Mouse (Mus musculus) adrenal gland (tissue): ENCODE results near the gene Fgf6.

Experiments
- intact Hi-C: fragments of 180-260 bp; cut with DNase I; formaldehyde crosslinking; loops from one replicate; pipeline ENCODE4 v1.15.1; 2025
- long read RNA-seq, 2 experiments: library from polyadenylated mRNA; unstranded; transcript quantifications; one replicate each; pipeline ENCODE4 v2.0.0; 2020; ENCODE audit warnings: borderline replicate concordance in 1 of 2; ENCODE audit not compliant: insufficient replicate concordance in 1 of 2

The Fgf6 gene
- long read RNA-seq, experiment 1, result 0 reads
- long read RNA-seq, experiment 2, result 0 reads

DNA sequence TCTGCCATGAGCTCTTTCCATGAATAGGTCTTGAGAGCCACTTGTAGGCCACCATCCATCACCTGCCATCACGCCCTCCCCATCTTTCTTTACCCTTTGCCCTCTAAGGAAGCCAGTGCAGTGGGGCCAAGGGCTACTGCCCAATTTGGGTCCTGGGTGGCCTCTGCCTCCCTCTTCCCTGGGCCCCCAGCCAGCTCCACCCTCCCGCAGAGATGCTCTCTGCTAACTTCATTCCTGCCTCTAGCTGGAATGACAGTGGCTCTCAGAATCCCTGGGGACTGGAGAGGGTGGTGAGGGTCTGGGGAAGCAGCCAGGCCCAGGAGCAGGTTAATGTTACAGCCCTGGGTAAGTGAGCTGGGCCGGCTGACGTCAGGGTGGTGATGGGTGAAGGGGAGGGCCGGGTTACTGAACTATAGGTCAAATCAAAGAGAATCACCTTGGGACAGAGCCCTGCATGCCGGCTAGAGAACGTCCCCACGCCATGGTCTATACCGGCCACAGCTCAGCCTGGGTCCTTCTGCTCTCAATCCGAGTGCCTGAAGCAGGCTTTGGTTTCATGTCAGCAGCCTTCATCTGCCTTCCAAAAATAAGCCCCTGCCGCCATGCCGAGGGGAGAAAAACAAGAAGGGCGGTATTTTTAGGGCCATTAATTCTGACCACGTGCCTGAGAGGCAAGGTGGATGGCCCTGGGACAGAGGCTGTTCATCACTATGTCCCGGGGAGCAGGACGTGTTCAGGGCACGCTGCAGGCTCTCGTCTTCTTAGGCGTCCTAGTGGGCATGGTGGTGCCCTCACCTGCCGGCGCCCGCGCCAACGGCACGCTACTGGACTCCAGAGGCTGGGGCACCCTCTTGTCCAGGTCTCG is at the start of gene Fgf6:
TSS of gene Fgf6 (plus strand) at position 681 of the 865 bp plus-strand sequence.
- intact Hi-C loops, result no loop called here

GRCm38 (mm10) chr6:126966241-126967026 is 49.0 kb upstream of the Fgf6 start:
- intact Hi-C loops, result no loop called here

GRCm38 (mm10) chr6:126981539-126982234 is 33.7 kb upstream of the Fgf6 start:
- intact Hi-C loops, result no loop called here

- intact Hi-C loops, result no loop called here
These were observed 21.7 kb upstream of the Fgf6 start for GRCm38 (mm10) chr6:126993676-126994075.

DNA sequence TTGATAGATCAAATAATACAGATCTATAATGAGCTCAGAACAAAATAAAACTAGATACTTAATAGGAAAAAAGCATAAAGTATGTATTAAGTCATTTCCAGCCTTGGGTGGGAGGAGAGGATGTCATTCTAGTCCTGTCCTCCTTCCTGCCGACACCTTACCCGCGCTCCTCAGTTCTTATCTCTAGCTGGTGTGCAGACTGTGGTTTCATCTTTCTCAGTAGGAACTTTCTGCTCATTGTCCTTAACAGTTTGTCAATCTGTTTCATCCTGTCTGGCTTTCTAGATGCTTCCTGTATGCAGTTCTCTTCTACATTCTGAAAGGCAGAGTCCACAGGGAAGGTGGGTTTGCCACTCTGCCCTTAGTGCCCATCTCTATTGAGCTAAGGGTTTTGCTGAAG is 19.9 kb upstream of the Fgf6 start:
- intact Hi-C loops, result no loop called here

- intact Hi-C loops, result no loop called here
These were observed 19.0 kb upstream of the Fgf6 start for GRCm38 (mm10) chr6:126996399-126996798.

GRCm38 (mm10) chr6:127005646-127006045 is 9.7 kb upstream of the Fgf6 start:
- intact Hi-C loops, result no loop called here

- intact Hi-C loops, result no loop called here
These were observed 8.8 kb upstream of the Fgf6 start for GRCm38 (mm10) chr6:127006551-127006950.

- intact Hi-C loops, result no loop called here
These were observed 5.4 kb upstream of the Fgf6 start for GRCm38 (mm10) chr6:127010021-127010420.

- intact Hi-C loops, result no loop called here
These were observed 3.3 kb upstream of the Fgf6 start for GRCm38 (mm10) chr6:127011947-127012535.

DNA sequence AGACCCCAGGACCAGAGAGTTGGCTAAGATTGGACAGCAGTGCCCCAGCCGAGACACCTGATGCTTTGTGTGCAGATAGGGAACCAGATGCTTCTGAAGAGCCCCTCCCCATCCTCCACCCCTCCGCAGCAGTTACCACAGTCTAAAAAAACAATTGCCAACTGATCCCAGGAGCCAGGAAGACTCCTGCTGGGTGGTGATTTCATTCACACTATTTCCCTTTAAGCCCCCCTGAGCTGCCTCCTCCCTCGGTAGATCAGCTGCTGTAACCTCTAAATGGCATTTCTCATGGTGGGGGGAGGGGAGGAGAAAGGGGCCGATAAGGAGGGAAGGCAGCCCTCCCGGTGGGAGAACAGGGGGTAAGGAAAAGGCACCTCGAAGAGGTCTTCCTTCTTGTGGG is 3.9 kb downstream of the Fgf6 start:
- intact Hi-C loops, result no loop called here

GRCm38 (mm10) chr6:127020431-127020830 is 5.0 kb downstream of the Fgf6 start:
- intact Hi-C loops, result no loop called here

DNA sequence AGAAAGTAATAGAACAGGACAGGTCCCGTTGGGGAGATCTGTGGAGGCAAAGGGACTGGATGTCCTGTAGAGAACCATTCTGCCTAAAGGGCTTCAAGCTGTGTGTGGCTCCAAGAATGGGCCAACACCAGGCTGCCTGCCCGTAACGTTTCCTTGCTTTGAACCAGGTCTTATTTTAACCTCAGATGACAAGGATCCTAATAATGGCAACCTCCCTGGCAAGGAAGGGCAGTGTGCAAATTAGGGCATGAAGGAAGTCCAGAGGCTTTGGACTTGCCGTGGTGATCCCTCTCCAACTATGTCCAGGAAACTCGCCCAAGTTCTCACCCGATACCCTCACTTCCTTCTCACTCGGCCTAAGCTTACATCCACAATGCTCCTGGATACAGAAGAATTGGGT is 9.4 kb downstream of the Fgf6 start:
- intact Hi-C loops, result no loop called here

- intact Hi-C loops, result no loop called here
These were observed 19.4 kb downstream of the Fgf6 start for GRCm38 (mm10) chr6:127034760-127035159.

GRCm38 (mm10) chr6:127044909-127045308 is 29.5 kb downstream of the Fgf6 start:
- intact Hi-C loops, result no loop called here

GRCm38 (mm10) chr6:127050847-127051246 is 35.5 kb downstream of the Fgf6 start:
- intact Hi-C loops, result no loop called here

DNA sequence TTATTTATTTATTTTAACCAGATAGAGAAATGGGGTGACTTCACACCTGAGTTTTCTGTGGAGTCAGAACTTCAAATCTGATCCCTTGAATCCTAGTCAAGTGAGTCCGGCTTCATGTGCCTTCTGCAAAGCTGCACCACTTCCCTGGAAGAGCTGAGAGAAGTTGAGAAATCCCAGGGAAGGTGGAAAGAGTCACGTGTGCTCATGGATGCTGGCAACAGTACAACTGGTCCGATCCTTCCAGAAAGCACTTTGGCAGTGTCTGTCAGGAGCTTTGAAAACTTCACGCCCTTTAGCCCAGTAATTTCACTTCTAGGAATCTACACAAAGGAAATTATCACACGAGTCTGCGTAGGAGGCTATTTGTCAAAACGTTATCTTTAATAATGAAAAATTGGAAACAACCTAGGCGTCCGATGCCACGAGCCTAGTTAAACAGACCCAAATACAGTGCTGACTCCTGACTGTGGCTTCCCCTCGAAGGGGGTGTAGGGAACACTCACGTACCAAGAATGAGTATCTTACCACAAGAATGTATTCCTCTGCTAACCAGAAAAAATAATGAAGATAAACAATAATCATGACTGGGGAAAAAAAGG is 41.7 kb downstream of the Fgf6 start:
- intact Hi-C loops, result no loop called here

DNA sequence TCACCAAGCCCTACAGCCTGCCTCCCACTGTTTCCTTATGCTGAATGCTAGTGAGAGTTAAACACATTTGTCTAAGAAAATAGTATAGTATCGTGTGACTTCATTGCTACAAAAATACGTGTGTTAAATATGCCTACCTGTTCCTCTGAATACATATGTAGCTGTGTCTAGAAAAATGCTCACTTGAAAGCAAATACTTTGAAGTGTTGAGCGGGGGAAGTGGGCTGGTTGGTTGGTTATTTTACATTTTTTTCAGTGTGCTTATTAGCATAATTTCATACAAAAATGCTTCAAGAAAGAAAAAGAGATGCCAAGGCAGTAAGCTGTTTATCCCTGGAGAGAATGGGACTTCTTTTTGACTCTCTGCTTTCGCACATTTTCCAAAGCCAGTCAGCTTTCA is 44.6 kb downstream of the Fgf6 start:
- intact Hi-C loops, result no loop called here

DNA sequence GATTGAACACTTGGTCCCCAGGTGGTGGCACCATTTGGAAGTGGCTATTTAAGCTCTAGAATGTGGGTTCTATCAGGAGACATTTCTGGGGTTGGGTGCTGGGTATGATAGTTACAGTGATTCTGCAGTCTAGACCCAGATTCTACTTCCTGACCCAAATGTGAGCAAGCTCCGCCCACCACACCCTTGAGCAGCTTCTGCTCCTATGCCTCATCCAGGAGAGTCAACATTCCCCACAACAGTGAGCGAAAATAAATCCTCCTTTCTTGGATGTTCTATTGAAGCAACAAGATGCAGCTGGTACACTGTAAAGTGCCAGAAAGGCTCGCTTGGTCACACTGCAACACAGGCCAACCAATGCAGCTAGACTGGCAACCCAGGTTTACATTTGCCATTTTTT is 48.5 kb downstream of the Fgf6 start:
- intact Hi-C loops, result no loop called here

GRCm38 (mm10) chr6:127064815-127065214 is 49.4 kb downstream of the Fgf6 start:
- intact Hi-C loops, result no loop called here

DNA sequence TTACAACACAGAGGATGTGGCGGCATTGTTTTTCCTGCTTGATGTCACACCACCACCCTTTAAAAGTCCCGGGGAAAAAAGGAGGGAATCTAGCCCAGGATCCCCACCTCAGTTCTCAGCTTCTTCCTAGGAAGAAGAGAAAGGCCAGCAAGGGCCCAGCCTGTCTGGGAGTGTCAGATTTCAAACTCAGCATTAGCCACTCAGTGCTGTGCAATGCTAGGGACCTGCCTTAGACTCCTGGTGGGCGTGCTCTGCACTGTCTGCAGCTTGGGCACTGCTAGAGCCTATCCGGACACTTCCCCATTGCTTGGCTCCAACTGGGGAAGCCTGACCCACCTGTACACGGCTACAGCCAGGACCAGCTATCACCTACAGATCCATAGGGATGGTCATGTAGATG is 57.4 kb downstream of the Fgf6 start, which contains the start of gene Fgf23:
TSS of gene Fgf23 (plus strand) at position 86 of the 400 bp plus-strand sequence.
- intact Hi-C loops, result no loop called here
